Mouse (Mus musculus): ENCODE data around the gene Osbpl3. TPM values are rescaled to one million over a fixed set of nuclear protein-coding genes. Genes with fewer than 3 reads are reported as not detected.
"Not testable (repeated sequence)": the region's sequence is repeated elsewhere in the genome, so short reads cannot be mapped to it uniquely, and the experiment has no call there.

Gene Osbpl3
- polyA plus RNA-seq, 1 experiment from 2014 or later = 9.3 TPM

- Histone ChIP-seq H3K27ac (ENCODE audit: low read depth, low read length) (no peak overlapping the region), H3K9me3 (replicated peaks; ENCODE audit: control insufficient read depth, low read length) (no peaks in the 10 kb centered on the region), H3K36me3 (ENCODE audit: control insufficient read depth, insufficient read depth, low read length) (no peaks in the 10 kb centered on the region), H3K27me3 (ENCODE audit: control insufficient read depth, insufficient read depth, low read length) (no peaks in the 10 kb centered on the region), H3K4me1 (ENCODE audit: control insufficient read depth, insufficient read depth, low read length) (peaks cover 10% of the 10 kb centered on the region; the same call in 1 of the 2 replicates), H3K4me2 (no peak overlapping the region), H3K4me3 (ENCODE audit: low read depth, low read length) (no peak overlapping the region), H3K9ac (ENCODE audit: low read depth, low read length) (no peak overlapping the region)
- ATAC-seq (replicated peaks; ENCODE audit: insufficient number of reproducible peaks, low FRiP score, low TSS enrichment) = no peak
- 90% methylated on average over 5 of the region's 5 CpGs for WGBS (ENCODE audit: insufficient replicate concordance)
Observed at GRCm38 (mm10) chr6:50440966-50441862, 14.8 kb downstream of the Osbpl3 start.

GRCm38 (mm10) chr6:50440197-50440596 lies 15.8 kb downstream of the Osbpl3 start:
- no peak overlapping the region for H3K27ac ChIP-seq (ENCODE audit: low read depth, low read length)
- H3K36me3 ChIP-seq (ENCODE audit: control insufficient read depth, insufficient read depth, low read length) = no peaks in the 10 kb centered on the region
- H3K4me3 ChIP-seq (ENCODE audit: low read depth, low read length) = no peak overlapping the region
- no peaks in the 10 kb centered on the region for H3K27me3 ChIP-seq (ENCODE audit: control insufficient read depth, insufficient read depth, low read length)
- 83% methylated on average over 7 of the region's 7 CpGs for WGBS (ENCODE audit: insufficient replicate concordance)
- no peak for ATAC-seq (replicated peaks; ENCODE audit: insufficient number of reproducible peaks, low FRiP score, low TSS enrichment)
- H3K4me2 ChIP-seq = no peak overlapping the region
- peaks cover 10% of the 10 kb centered on the region; the same call in 1 of the 2 replicates for H3K4me1 ChIP-seq (ENCODE audit: control insufficient read depth, insufficient read depth, low read length)
- no peak overlapping the region for H3K9ac ChIP-seq (ENCODE audit: low read depth, low read length)
- no peaks in the 10 kb centered on the region for H3K9me3 ChIP-seq (replicated peaks; ENCODE audit: control insufficient read depth, low read length)

- 83% methylated on average over 4 of the region's 4 CpGs for WGBS (ENCODE audit: insufficient replicate concordance)
- not testable (repeated sequence) for H3K9me3 ChIP-seq (replicated peaks; ENCODE audit: control insufficient read depth, low read length); H3K4me2 ChIP-seq; H3K27ac ChIP-seq (ENCODE audit: low read depth, low read length); H3K36me3 ChIP-seq (ENCODE audit: control insufficient read depth, insufficient read depth, low read length); H3K9ac ChIP-seq (ENCODE audit: low read depth, low read length); H3K27me3 ChIP-seq (ENCODE audit: control insufficient read depth, insufficient read depth, low read length); H3K4me3 ChIP-seq (ENCODE audit: low read depth, low read length); ATAC-seq (replicated peaks; ENCODE audit: insufficient number of reproducible peaks, low FRiP score, low TSS enrichment); H3K4me1 ChIP-seq (ENCODE audit: control insufficient read depth, insufficient read depth, low read length)
Observed at GRCm38 (mm10) chr6:50438900-50439299, 17.1 kb downstream of the Osbpl3 start.

DNA sequence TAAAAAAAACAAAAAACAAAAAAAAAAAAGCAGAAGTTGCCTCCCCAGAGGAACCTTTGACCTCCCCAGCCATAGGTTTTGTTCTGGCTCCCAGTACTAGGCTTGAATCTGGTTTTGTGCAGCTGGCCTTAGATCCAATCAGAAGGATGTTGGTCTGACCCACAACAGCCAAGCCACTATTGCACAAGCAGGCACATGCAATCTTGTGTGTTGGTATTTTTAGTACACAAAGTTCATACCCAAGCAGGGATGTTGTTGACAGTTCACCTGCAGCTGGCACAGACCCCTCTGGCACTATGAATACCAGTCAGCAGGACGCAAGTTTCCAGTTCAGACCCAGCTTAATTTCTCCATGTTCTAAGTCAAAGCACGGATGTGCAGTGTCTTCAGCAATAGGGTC lies 18.2 kb downstream of the Osbpl3 start:
- no peak overlapping the region for H3K4me3 ChIP-seq (ENCODE audit: low read depth, low read length)
- H3K27me3 ChIP-seq (ENCODE audit: control insufficient read depth, insufficient read depth, low read length) = no peaks in the 10 kb centered on the region
- H3K9me3 ChIP-seq (replicated peaks; ENCODE audit: control insufficient read depth, low read length) = no peaks in the 10 kb centered on the region
- no peak for ATAC-seq (replicated peaks; ENCODE audit: insufficient number of reproducible peaks, low FRiP score, low TSS enrichment)
- peaks cover 7% of the 10 kb centered on the region; the same call in 1 of the 2 replicates for H3K4me1 ChIP-seq (ENCODE audit: control insufficient read depth, insufficient read depth, low read length)
- no peak overlapping the region for H3K9ac ChIP-seq (ENCODE audit: low read depth, low read length)
- H3K4me2 ChIP-seq = no peak overlapping the region
- 91% methylated on average over 2 of the region's 2 CpGs for WGBS (ENCODE audit: insufficient replicate concordance)
- no peak overlapping the region for H3K27ac ChIP-seq (ENCODE audit: low read depth, low read length)
- H3K36me3 ChIP-seq (ENCODE audit: control insufficient read depth, insufficient read depth, low read length) = no peaks in the 10 kb centered on the region

DNA sequence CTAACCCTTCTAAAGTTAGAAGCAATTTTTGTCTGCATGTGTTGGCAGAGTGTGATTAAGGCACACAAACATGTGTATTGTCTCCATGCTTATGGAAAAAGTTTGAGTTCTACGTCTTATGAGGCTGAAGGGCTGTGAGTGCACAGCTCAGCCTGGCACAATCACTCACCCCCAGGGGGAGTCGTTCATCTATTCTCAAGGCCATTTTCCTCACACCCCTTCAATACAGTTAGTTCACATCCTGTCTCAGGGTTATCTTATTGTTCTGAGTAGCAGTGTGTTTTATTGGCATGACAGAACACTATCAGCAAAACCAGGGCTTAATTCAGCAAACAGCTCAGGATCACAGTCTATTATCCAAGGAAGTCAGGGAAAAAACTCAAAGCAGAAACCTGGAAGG lies 19.3 kb downstream of the Osbpl3 start:
- H3K27me3 ChIP-seq (ENCODE audit: control insufficient read depth, insufficient read depth, low read length) = no peaks in the 10 kb centered on the region
- no peak overlapping the region for H3K4me3 ChIP-seq (ENCODE audit: low read depth, low read length)
- H3K36me3 ChIP-seq (ENCODE audit: control insufficient read depth, insufficient read depth, low read length) = no peaks in the 10 kb centered on the region
- H3K27ac ChIP-seq (ENCODE audit: low read depth, low read length) = no peak overlapping the region
- H3K9me3 ChIP-seq (replicated peaks; ENCODE audit: control insufficient read depth, low read length) = no peaks in the 10 kb centered on the region
- peaks cover 6% of the 10 kb centered on the region; the same call in 1 of the 2 replicates for H3K4me1 ChIP-seq (ENCODE audit: control insufficient read depth, insufficient read depth, low read length)
- no peak overlapping the region for H3K9ac ChIP-seq (ENCODE audit: low read depth, low read length)
- H3K4me2 ChIP-seq = no peak overlapping the region
- ATAC-seq (replicated peaks; ENCODE audit: insufficient number of reproducible peaks, low FRiP score, low TSS enrichment) = no peak
- 53% methylated on average over 2 of the region's 2 CpGs for WGBS (ENCODE audit: insufficient replicate concordance)

- no peaks in the 10 kb centered on the region for H3K36me3 ChIP-seq (ENCODE audit: control insufficient read depth, insufficient read depth, low read length)
- ATAC-seq (replicated peaks; ENCODE audit: insufficient number of reproducible peaks, low FRiP score, low TSS enrichment) = no peak
- H3K9ac ChIP-seq (ENCODE audit: low read depth, low read length) = no peak overlapping the region
- no peak overlapping the region for H3K27ac ChIP-seq (ENCODE audit: low read depth, low read length)
- H3K4me2 ChIP-seq = no peak overlapping the region
- H3K27me3 ChIP-seq (ENCODE audit: control insufficient read depth, insufficient read depth, low read length) = no peaks in the 10 kb centered on the region
- no peak overlapping the region for H3K4me3 ChIP-seq (ENCODE audit: low read depth, low read length)
- 72% methylated on average over 5 of the region's 5 CpGs for WGBS (ENCODE audit: insufficient replicate concordance)
- no peaks in the 10 kb centered on the region for H3K9me3 ChIP-seq (replicated peaks; ENCODE audit: control insufficient read depth, low read length)
- H3K4me1 ChIP-seq (ENCODE audit: control insufficient read depth, insufficient read depth, low read length) = no peaks in the 10 kb centered on the region
Observed at GRCm38 (mm10) chr6:50432491-50432890, 23.5 kb downstream of the Osbpl3 start.

DNA sequence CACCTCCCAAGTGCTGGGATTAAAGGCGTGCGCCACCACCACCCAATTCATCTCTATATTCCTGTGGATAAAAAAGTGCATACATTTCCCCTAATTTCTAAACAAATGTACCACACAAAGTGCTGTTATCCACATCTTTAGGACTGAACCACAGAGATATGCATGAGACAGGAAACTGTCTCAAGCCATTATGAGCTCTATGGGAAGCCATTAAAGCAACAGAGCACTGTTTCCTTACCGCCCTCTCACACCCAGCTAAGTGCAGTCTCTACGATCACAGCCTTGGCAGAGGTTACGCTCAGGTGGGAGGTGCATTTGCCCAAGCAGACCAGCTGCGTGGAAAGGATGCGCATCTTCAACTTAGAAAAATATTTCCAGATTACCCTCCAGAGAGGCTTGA lies 26.7 kb downstream of the Osbpl3 start:
- Histone ChIP-seq H3K9me3 (replicated peaks; ENCODE audit: control insufficient read depth, low read length) (no peaks in the 10 kb centered on the region), H3K27me3 (ENCODE audit: control insufficient read depth, insufficient read depth, low read length) (no peaks in the 10 kb centered on the region), H3K4me1 (ENCODE audit: control insufficient read depth, insufficient read depth, low read length) (no peaks in the 10 kb centered on the region), H3K36me3 (ENCODE audit: control insufficient read depth, insufficient read depth, low read length) (no peaks in the 10 kb centered on the region; the same call in 1 of the 2 replicates), H3K4me2 (no peak overlapping the region), H3K27ac (ENCODE audit: low read depth, low read length) (no peak overlapping the region), H3K9ac (ENCODE audit: low read depth, low read length) (no peak overlapping the region), H3K4me3 (ENCODE audit: low read depth, low read length) (no peak overlapping the region)
- no peak for ATAC-seq (replicated peaks; ENCODE audit: insufficient number of reproducible peaks, low FRiP score, low TSS enrichment)
- 85% methylated on average over 7 of the region's 7 CpGs for WGBS (ENCODE audit: insufficient replicate concordance)

DNA sequence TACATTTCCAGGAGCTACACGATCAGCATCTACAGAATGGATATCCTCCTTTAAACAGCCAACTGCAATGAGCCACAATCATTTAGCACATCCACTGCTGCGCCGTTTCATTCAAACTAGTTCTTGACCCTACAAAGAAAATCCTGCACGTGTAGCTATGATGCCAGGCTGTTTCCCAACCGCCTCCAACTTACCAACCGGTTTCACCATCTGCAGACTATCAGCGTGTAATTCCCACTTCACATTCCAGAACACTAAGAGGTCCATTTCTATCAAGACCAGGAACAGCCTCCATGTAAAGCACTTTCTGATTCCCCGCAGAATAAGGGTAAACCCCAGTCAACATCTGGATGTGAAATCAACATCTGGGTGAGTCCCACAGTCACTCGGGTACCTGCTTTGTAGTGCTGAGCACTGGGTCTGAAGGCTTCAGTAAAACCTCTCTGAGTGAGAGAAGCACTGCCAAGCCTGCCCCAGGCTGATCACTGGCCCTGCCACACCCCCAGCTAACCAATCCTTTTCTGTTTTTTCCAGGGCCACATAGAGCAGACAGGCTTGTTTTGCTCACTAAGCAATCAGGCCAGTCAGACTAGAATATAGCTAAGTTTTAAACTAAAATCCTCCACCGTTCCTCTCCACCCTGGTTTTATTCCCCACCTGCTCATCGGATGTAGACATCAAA lies 28.8 kb downstream of the Osbpl3 start:
- H3K4me2 ChIP-seq = no peak overlapping the region
- H3K9ac ChIP-seq (ENCODE audit: low read depth, low read length) = no peak overlapping the region
- H3K27ac ChIP-seq (ENCODE audit: low read depth, low read length) = no peak overlapping the region
- no peak for ATAC-seq (replicated peaks; ENCODE audit: insufficient number of reproducible peaks, low FRiP score, low TSS enrichment)
- H3K27me3 ChIP-seq (ENCODE audit: control insufficient read depth, insufficient read depth, low read length) = no peaks in the 10 kb centered on the region
- H3K4me1 ChIP-seq (ENCODE audit: control insufficient read depth, insufficient read depth, low read length) = no peaks in the 10 kb centered on the region
- no peaks in the 10 kb centered on the region; the same call in 1 of the 2 replicates for H3K36me3 ChIP-seq (ENCODE audit: control insufficient read depth, insufficient read depth, low read length)
- no peak overlapping the region for H3K4me3 ChIP-seq (ENCODE audit: low read depth, low read length)
- H3K9me3 ChIP-seq (replicated peaks; ENCODE audit: control insufficient read depth, low read length) = no peaks in the 10 kb centered on the region
- 86% methylated on average over 11 of the region's 11 CpGs for WGBS (ENCODE audit: insufficient replicate concordance)
